Mouse (Mus musculus) kidney, adult 2 months (tissue): ENCODE results near the gene Atf5. TPM values are rescaled to one million over a fixed set of nuclear protein-coding genes. Genes with fewer than 3 reads are reported as not detected.
A peak's percentile ranks its signal among the peaks of the same experiment; 100 is the strongest.

Experiments
- DNase-seq: peaks from one replicate; pipeline ENCODE4 v3.0.0; 2021
- H3K27ac ChIP-seq: fragments of 200-500 bp; 2 replicates; pipeline ENCODE4 v1.5.1; 2012; ENCODE audit warnings: low read depth, low read length, control low read depth, inconsistent platforms; ENCODE audit not compliant: insufficient read depth
- H3K27me3 ChIP-seq: fragments of 200-500 bp; replicated peaks from 2 replicates; pipeline ENCODE4 v1.6.1; 2012; ENCODE audit warnings: mild to moderate bottlenecking, moderate library complexity, low read length, inconsistent platforms; ENCODE audit not compliant: control insufficient read depth, insufficient read depth
- H3K36me3 ChIP-seq: fragments of 200-500 bp; 2 replicates; pipeline ENCODE4 v1.6.1; 2012; ENCODE audit warnings: mild to moderate bottlenecking, moderate library complexity, low read length, inconsistent platforms; ENCODE audit not compliant: control insufficient read depth, insufficient read depth
- H3K4me1 ChIP-seq: fragments of 200-500 bp; 2 replicates; pipeline ENCODE4 v1.6.1; 2011; ENCODE audit warnings: low read length; ENCODE audit not compliant: control insufficient read depth, insufficient read depth
- H3K4me3 ChIP-seq: fragments of 200-500 bp; 2 replicates; pipeline ENCODE4 v1.5.1; 2011; ENCODE audit warnings: mild to moderate bottlenecking, low read depth, low read length, control low read depth; ENCODE audit not compliant: insufficient read depth
- CTCF ChIP-seq: fragments of 200-500 bp; conservative IDR thresholded peaks from 2 replicates; pipeline ENCODE4 v1.5.1; 2011; ENCODE audit warnings: low read depth, mild to moderate bottlenecking, control low read depth, low read length, moderate library complexity, mixed read lengths; ENCODE audit not compliant: insufficient read depth, insufficient read length
- POLR2A ChIP-seq: fragments of 200-500 bp; IDR thresholded peaks from one replicate; pipeline ENCODE4 v1.6.1; 2011; ENCODE audit warnings: low read depth, low read length, control low read depth
- WGBS: fragments of 180-500 bp; shearing (Covaris S2); methylation state at CpG from one replicate; pipeline ENCODE4 v1.1.7; 2018; 5-methylcytosine and 5-hydroxymethylcytosine counted together
- polyA plus RNA-seq: library from polyadenylated mRNA; depleted of rRNA; stranded (reverse); fragments of >200 nt; gene quantifications from 2 replicates; pipeline ENCODE4 v1.2.3, GENCODE M21; 2012

The Atf5 gene
- polyA plus RNA-seq, 1 experiment = 42.1 TPM

DNA sequence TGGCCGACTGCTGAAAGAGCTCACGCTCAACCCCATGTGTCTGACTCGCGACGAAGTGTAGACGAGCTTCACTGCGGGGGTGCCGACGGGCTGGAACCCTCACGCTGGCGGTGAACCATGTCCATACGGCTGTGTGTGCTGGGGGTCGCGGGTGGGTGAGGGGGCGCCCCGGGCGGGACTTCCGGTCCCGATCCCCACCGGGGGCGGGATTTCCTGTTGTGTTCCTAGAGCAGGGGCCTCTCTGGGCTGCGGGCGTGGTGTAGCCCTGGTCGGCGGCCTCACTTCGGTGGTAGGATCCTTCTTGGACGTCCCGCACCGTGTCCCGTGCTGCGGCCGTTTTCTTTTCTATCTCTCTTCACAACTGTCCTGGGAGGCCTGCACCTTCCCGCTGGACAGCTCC is 33.7 kb upstream of the Atf5 start:
- no peak for TF ChIP-seq POLR2A
- no peak for TF ChIP-seq CTCF
- DNase-seq = peak; percentile 84
- peaks cover 23% of the 10 kb centered on the region for H3K4me1 ChIP-seq
- WGBS = 0% methylated on average over 33 of the region's 33 CpGs
- peak overlapping the region; percentile 98 for H3K27ac ChIP-seq
- H3K4me3 ChIP-seq = peak overlapping the region; percentile 79
- H3K27me3 ChIP-seq = no peaks in the 10 kb centered on the region
- 0 out of 2 replicates have a peak, but pooled peaks cover 4% of the 10 kb centered on the region for H3K36me3 ChIP-seq

DNA sequence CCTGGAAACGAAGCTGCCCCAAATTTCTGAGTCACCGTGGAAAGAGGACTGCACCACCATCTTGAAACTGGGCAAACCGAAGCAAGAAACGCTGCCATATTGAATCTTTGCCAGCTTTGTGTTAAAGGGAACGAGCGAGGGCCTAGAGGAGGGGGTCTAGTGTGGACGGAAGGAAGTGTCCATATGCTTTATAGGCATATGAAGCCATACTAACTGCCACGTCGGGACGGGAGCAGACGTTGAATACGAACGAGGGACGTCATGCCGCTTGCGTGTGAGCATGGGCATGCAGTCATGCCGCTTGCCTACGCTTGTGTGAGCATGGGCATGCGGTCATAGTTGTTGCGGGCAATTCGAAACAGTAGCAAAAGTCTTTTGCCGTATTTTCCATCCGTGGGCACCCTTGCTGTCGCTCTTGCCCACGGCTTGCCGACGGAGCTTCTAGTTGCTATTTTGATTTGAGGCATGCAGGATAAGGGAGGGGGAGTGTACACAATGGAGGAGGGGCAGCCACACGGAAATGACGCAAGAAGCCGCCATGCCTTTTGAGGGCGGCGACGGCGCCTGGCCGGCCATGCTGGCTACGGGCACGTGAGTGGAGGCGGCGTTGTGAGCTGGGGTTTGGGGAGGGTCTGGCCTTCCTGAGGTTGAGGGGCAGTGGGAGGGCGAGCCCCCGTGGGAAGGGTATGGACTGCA is 33.1 kb upstream of the Atf5 start:
- peaks cover 21% of the 10 kb centered on the region for H3K4me1 ChIP-seq
- H3K4me3 ChIP-seq = peak overlapping the region; percentile 79

DNA sequence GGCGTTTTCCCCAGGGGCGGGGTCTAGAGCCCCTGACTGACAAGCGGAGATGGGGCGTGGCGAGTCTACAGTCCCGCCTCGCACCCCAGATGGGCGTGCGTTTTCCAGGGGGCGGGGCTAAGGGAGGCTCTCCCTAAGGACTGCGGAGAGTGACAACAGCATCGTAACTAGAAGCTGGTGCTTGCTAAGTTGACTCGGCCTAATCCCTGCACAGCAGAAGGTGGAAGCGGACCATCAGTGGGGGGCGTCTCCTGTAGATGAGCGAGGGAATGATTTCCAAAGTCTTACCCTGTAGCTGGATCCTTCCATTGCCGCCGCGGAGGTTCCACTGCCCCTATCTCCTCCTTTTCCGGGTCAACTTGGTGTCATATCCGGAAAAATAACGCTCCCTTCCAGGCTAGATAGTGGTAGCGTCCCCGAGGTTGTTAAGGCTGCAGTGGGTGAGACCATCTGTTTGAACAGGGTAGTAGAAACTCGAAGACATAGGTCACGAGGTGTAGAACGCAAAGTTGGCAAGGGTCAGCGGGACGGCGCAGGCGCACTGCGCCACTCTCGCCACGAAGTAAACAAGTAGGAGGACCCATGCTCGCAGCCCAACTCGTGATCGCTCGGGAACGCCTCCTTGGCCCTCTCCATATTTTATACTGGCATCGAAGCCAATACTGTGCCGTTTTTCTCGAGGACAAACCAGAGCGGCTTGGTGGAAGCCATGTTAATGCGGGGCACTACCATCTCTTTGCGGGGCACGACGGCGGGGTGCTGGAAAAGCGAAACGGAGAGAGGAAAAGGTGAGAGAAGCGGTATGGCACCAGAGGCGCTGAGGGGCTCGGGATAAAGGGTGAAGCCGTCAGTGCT is 32.3 kb upstream of the Atf5 start, which contains the start of the genes Akt1s1 and Tbc1d17:
Akt1s1 (plus strand) TSS at position 431 of the 855 bp plus-strand sequence.
Tbc1d17 (minus strand) TSS at position 519 of the 855 bp plus-strand sequence.
- H3K4me3 ChIP-seq = peak within 1 kb of the TSS; percentile 79
- H3K4me1 ChIP-seq = peaks cover 21% of the 10 kb centered on the region
- WGBS = under 1% methylated on average over 54 of the region's 54 CpGs
- no peaks in the 10 kb centered on the region for H3K27me3 ChIP-seq
- TF ChIP-seq CTCF (no peak), POLR2A (peak; percentile 72)
- H3K36me3 ChIP-seq = 0 out of 2 replicates have a peak, but pooled peaks cover 4% of the 10 kb centered on the region
- peak within 1 kb of the TSS; percentile 98 for H3K27ac ChIP-seq
- peak; percentile 100 for DNase-seq

More for the DNA sequence above, 33.1 kb upstream of the Atf5 start:
- TF ChIP-seq POLR2A = peak; percentile 3
- TF ChIP-seq CTCF = no peak
- peak; percentile 96 for DNase-seq
- H3K27ac ChIP-seq = peak overlapping the region; percentile 98
- H3K36me3 ChIP-seq = 0 out of 2 replicates have a peak, but pooled peaks cover 4% of the 10 kb centered on the region
- H3K27me3 ChIP-seq = no peaks in the 10 kb centered on the region
- WGBS = under 1% methylated on average over 41 of the region's 41 CpGs

DNA sequence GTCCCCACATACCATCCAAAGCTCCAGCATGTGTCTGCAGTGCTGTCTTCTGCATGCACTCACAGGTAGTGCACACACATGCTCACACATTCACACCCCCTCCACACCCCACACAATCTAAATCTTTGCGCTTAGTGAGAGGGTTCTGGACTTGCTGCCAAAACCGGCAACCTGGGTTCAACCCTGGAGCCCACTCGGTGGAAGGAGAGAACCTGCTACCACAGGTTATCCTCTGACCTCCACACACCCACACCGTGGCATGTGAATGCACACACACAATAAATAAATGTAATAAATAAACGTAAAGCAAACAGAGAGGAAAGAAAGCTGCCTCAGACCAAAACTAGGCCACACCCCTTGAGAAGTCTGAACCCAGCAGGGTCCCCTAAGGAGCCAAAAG is 31.3 kb upstream of the Atf5 start:
- Histone ChIP-seq H3K27me3 (no peaks in the 10 kb centered on the region), H3K36me3 (0 out of 2 replicates have a peak, but pooled peaks cover 4% of the 10 kb centered on the region), H3K27ac (no peak overlapping the region), H3K4me1 (peaks cover 17% of the 10 kb centered on the region), H3K4me3 (peak overlapping the region; percentile 77)
- DNase-seq = no peak
- TF ChIP-seq CTCF (no peak), POLR2A (no peak)
- 45% methylated on average over 5 of the region's 5 CpGs for WGBS

DNA sequence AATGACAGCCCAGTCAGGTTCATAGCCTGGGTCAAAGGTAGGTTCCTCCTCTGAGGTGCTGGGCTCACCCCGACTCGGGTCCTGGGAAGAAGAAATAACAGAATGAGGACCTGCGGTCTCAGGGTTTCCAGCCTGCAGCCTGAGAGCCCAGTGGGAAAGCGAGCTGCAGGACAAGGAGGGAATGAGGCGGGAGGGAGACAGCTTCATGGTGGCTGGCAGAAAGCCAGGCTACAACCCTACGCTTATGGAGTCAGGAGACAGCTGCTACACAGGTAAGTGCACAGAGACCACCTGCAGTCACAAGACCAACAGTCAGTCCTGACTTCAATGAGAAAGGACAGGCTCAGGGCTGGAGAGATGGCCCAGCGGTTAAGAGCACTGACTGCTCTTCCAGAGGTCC is 30.3 kb upstream of the Atf5 start:
- DNase-seq = no peak
- H3K4me3 ChIP-seq = no peak overlapping the region
- H3K27ac ChIP-seq = no peak overlapping the region
- WGBS = 93% methylated on average over 7 of the region's 7 CpGs
- H3K36me3 ChIP-seq = peaks cover 4% of the 10 kb centered on the region; the same call in 1 of the 2 replicates
- H3K4me1 ChIP-seq = peaks cover 17% of the 10 kb centered on the region
- H3K27me3 ChIP-seq = no peaks in the 10 kb centered on the region
- TF ChIP-seq POLR2A = no peak
- TF ChIP-seq CTCF = no peak

DNA sequence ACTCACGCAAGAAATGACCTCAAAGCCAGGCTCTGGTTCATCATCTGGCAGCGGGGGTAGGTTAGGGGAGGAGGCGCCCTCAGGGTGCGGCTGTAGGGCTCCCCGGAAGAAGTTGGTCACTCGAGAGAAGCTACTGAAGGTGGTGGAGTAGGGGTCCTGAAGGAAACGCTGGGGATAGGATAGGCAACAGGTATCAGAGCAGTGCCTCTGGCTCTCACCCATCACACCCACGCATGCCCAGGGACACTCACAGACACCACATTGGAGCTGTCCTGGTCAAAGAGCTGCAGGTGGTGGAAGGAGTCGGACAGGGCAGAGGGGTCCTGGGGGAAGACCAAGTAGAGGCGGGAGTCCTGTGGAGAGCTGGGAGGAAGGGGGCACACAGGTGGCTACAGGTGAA is 28.5 kb upstream of the Atf5 start:
- peaks cover 4% of the 10 kb centered on the region; the same call in 1 of the 2 replicates for H3K36me3 ChIP-seq
- H3K4me3 ChIP-seq = no peak overlapping the region
- no peaks in the 10 kb centered on the region for H3K27me3 ChIP-seq
- TF ChIP-seq CTCF = no peak
- TF ChIP-seq POLR2A = no peak
- H3K4me1 ChIP-seq = peaks cover 8% of the 10 kb centered on the region; the same call in 1 of the 2 replicates
- WGBS = 94% methylated on average over 10 of the region's 10 CpGs
- DNase-seq = no peak
- H3K27ac ChIP-seq = no peak overlapping the region
